Mouse (Mus musculus) liver, embryonic 15.5 days (tissue): ENCODE data around the gene Far2. TPM values are rescaled to one million over a fixed set of nuclear protein-coding genes. Genes with fewer than 3 reads are reported as not detected.

Source experiments
- ATAC-seq: fragments of 200-750 bp; cut with Nextera tagmentation; 2 replicates; pipeline ENCODE4 v1.8.0; 2017; ENCODE audit warnings: moderate number of reproducible peaks, mild to moderate bottlenecking, moderate library complexity; ENCODE audit not compliant: insufficient read depth
- H3K27ac ChIP-seq: fragments of 300-500 bp; sonication (generic); replicated peaks from 2 replicates; pipeline ENCODE4 v1.5.1; 2015; ENCODE audit warnings: mild to moderate bottlenecking, inconsistent platforms
- H3K27me3 ChIP-seq: fragments of 300-500 bp; sonication (generic); 2 replicates; pipeline ENCODE4 v1.6.1; 2015; ENCODE audit warnings: mild to moderate bottlenecking, inconsistent platforms
- H3K36me3 ChIP-seq: fragments of 300-500 bp; sonication (generic); replicated peaks from 2 replicates; pipeline ENCODE4 v1.6.1; 2015; ENCODE audit warnings: moderate library complexity, mild to moderate bottlenecking, inconsistent platforms
- H3K4me1 ChIP-seq: fragments of 300-500 bp; sonication (generic); replicated peaks from 2 replicates; pipeline ENCODE4 v1.6.1; 2015; ENCODE audit warnings: inconsistent platforms
- H3K4me2 ChIP-seq: fragments of 300-500 bp; sonication (generic); 2 replicates; pipeline ENCODE4 v1.6.1; 2015; ENCODE audit warnings: moderate library complexity, mild to moderate bottlenecking, inconsistent platforms
- H3K4me3 ChIP-seq: fragments of 300-500 bp; sonication (generic); replicated peaks from 2 replicates; pipeline ENCODE4 v1.5.1; 2015; ENCODE audit warnings: mild to moderate bottlenecking, inconsistent platforms
- H3K9ac ChIP-seq: fragments of 300-500 bp; sonication (generic); 2 replicates; pipeline ENCODE4 v1.6.1; 2015; ENCODE audit warnings: moderate library complexity, mild to moderate bottlenecking, inconsistent platforms
- H3K9me3 ChIP-seq: fragments of 300-500 bp; sonication (generic); replicated peaks from 2 replicates; pipeline ENCODE4 v1.6.1; 2016; ENCODE audit warnings: inconsistent platforms
- WGBS: fragments of 180-500 bp; shearing (Covaris S2); methylation state at CpG from one replicate; pipeline ENCODE4 v1.1.7; 2015; ENCODE audit warnings: mixed read lengths; ENCODE audit not compliant: insufficient replicate concordance; 5-methylcytosine and 5-hydroxymethylcytosine counted together
- polyA plus RNA-seq: library from polyadenylated mRNA; unstranded; fragments of >200 nt; fragmentation: Nextera tagmentation; extraction: Ambion mirVana; gene quantifications from 2 replicates; pipeline ENCODE4 v1.2.1, GENCODE M21; 2015

Far2 gene
- polyA plus RNA-seq, 1 experiment from 2014 or later = 1.7 TPM

DNA sequence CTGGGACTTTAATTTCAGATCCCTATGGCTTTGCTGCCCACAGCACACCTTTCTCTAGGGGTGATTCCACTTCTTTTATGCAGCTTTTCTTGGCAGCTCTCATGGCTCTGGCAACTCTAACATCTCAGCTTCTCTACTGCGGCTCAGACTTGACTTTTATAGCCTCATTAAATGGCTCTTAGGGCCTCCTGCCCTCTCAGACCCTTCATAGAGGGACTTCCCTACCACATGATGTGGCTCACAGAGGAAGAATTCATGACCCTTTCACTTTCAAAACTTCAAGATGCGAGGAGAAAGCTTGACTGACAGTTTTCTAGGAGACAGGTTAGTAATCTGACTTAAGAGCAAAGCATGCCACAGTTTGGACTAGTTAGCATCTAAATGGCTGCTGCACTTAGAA lies 175.6 kb downstream of the Far2 start:
- Histone ChIP-seq H3K27ac (no peak overlapping the region), H3K4me3 (no peak overlapping the region), H3K9ac (no peak overlapping the region), H3K9me3 (no peaks in the 10 kb centered on the region), H3K4me1 (peaks cover 4% of the 10 kb centered on the region), H3K27me3 (no peaks in the 10 kb centered on the region), H3K36me3 (no peaks in the 10 kb centered on the region), H3K4me2 (no peak overlapping the region)
- ATAC-seq = no peak
- 74% methylated on average over 2 of the region's 2 CpGs for WGBS

- no peak overlapping the region for H3K9ac ChIP-seq
- H3K9me3 ChIP-seq = no peaks in the 10 kb centered on the region
- 41% methylated on average over 3 of the region's 3 CpGs for WGBS
- H3K4me1 ChIP-seq = no peaks in the 10 kb centered on the region
- no peak overlapping the region for H3K27ac ChIP-seq
- no peaks in the 10 kb centered on the region for H3K27me3 ChIP-seq
- H3K4me2 ChIP-seq = no peak overlapping the region
- no peak for ATAC-seq
- H3K36me3 ChIP-seq = no peaks in the 10 kb centered on the region
- no peak overlapping the region for H3K4me3 ChIP-seq
Measured at GRCm38 (mm10) chr6:148227542-148227941, 180.5 kb downstream of the Far2 start.

Other genes starting within 250 kb of the Far2 start
- 93.6 and 104 TPM in 2 replicates for gene Ergic2, start 165.1 kb downstream of the Far2 start, polyA plus RNA-seq